Mouse (Mus musculus): Measurements from ENCODE around the gene Dip2b. TPM values are rescaled to one million over a fixed set of nuclear protein-coding genes. Genes with fewer than 3 reads are reported as not detected.

Dip2b gene
- polyA plus RNA-seq, 1 experiment from 2014 or later, result 25.8 TPM

Other genes starting within 250 kb of the Dip2b start
- gene Lima1, start 163.2 kb upstream of the Dip2b start, polyA plus RNA-seq (2016; fragmentation: Nextera tagmentation; extraction: Ambion mirVana), result 41.0 and 47.5 TPM in 2 replicates
- not detected in 2 replicates for gene Fam186a, start 71.6 kb upstream of the Dip2b start, polyA plus RNA-seq (2016; fragmentation: Nextera tagmentation; extraction: Ambion mirVana)
- gene Larp4, start 68.6 kb upstream of the Dip2b start, polyA plus RNA-seq (2016; fragmentation: Nextera tagmentation; extraction: Ambion mirVana), result 41.5 and 43.8 TPM in 2 replicates
- gene Atf1, start 189.2 kb downstream of the Dip2b start, polyA plus RNA-seq (2016; fragmentation: Nextera tagmentation; extraction: Ambion mirVana), result 34.3 TPM in 2 replicates
- gene Tmprss12, start 242.2 kb downstream of the Dip2b start, polyA plus RNA-seq (2016; fragmentation: Nextera tagmentation; extraction: Ambion mirVana), result not detected in 2 replicates

All from forebrain, embryonic 12.5 days (tissue).